Mouse (Mus musculus) midbrain, embryonic 12.5 days (tissue): Measurements from ENCODE around the gene Jarid2. TPM values are rescaled to one million over a fixed set of nuclear protein-coding genes. Genes with fewer than 3 reads are reported as not detected.

ENCODE experiments used
- ATAC-seq: fragments of 200-750 bp; cut with Nextera tagmentation; 2 replicates; pipeline ENCODE4 v1.8.0; 2017; ENCODE audit warnings: low read depth, moderate TSS enrichment, moderate library complexity; ENCODE audit not compliant: low FRiP score
- H3K27ac ChIP-seq: fragments of 300-500 bp; sonication (generic); replicated peaks from 2 replicates; pipeline ENCODE4 v1.5.1; 2016; ENCODE audit warnings: mild to moderate bottlenecking
- H3K27me3 ChIP-seq: fragments of 300-500 bp; sonication (generic); 2 replicates; pipeline ENCODE4 v1.6.1; 2016; ENCODE audit warnings: mild to moderate bottlenecking
- H3K36me3 ChIP-seq: fragments of 300-500 bp; sonication (generic); 2 replicates; pipeline ENCODE4 v1.6.1; 2016
- H3K4me1 ChIP-seq: fragments of 300-500 bp; sonication (generic); 2 replicates; pipeline ENCODE4 v1.6.1; 2016
- H3K4me2 ChIP-seq: fragments of 300-500 bp; sonication (generic); replicated peaks from 2 replicates; pipeline ENCODE4 v1.6.1; 2016; ENCODE audit warnings: mild to moderate bottlenecking, moderate library complexity
- H3K4me3 ChIP-seq: fragments of 300-500 bp; sonication (generic); 2 replicates; pipeline ENCODE4 v1.5.1; 2016; ENCODE audit warnings: mild to moderate bottlenecking
- H3K9ac ChIP-seq: fragments of 300-500 bp; sonication (generic); replicated peaks from 2 replicates; pipeline ENCODE4 v1.6.1; 2016; ENCODE audit warnings: mild to moderate bottlenecking, moderate library complexity
- H3K9me3 ChIP-seq: fragments of 300-500 bp; sonication (generic); 2 replicates; pipeline ENCODE4 v1.6.1; 2016; ENCODE audit warnings: mild to moderate bottlenecking
- WGBS: fragments of 180-500 bp; shearing (Covaris S2); methylation state at CpG from one replicate; pipeline ENCODE4 v1.1.7; 2016; 5-methylcytosine and 5-hydroxymethylcytosine counted together
- polyA plus RNA-seq: library from polyadenylated mRNA; unstranded; fragments of >200 nt; fragmentation: Nextera tagmentation; extraction: Ambion mirVana; gene quantifications from 2 replicates; pipeline ENCODE4 v1.2.1, GENCODE M21; 2016

Gene Jarid2
- polyA plus RNA-seq, 1 experiment from 2014 or later, result 73.7 TPM

DNA sequence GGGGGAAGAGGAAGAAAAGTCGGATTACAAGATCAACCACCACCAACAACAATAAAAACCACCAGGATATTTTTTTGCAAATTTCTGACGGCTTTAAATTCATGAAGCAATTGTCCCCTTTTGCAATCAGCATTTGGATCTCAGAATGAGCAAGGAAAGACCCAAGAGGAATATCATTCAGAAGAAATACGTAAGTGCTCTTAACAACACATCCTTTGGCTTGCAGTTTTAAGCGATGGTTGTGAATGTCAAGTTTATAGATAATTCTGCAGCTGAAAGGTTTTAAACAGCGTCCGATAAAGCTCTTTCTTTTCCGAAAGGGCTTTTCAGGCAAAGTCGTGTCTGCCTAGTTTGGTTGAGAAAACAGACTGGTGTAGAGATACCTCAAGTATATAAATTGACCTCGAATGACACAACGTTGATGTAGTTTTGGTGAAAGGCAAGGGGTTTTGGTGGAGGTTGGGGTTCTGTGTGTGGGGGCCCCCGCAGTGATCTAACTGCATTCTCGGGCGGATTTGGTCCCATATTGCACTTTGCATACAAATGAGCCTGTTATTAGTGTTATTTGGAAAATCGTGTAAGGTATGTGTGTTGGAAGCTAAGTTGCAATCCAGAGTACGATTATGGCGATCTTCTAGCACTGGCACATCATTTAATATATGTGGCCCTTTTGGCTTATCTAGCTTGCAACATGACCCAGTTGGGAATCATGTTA, 2.6 kb downstream of the Jarid2 start:
- H3K4me3 ChIP-seq, result peak overlapping the region; percentile 73
- no peaks in the 10 kb centered on the region for H3K27me3 ChIP-seq
- WGBS, result under 1% methylated on average over 16 of the region's 16 CpGs
- peak overlapping the region; percentile 97 for H3K4me2 ChIP-seq
- H3K9ac ChIP-seq, result peak overlapping the region; percentile 75
- H3K27ac ChIP-seq, result no peak overlapping the region
- no peaks in the 10 kb centered on the region for H3K36me3 ChIP-seq
- H3K9me3 ChIP-seq, result no peaks in the 10 kb centered on the region
- H3K4me1 ChIP-seq, result peaks cover 30% of the 10 kb centered on the region
- no peak for ATAC-seq

GRCm38 (mm10) chr13:44732442-44732974, 3.2 kb downstream of the Jarid2 start:
- Histone ChIP-seq H3K4me1 (peaks cover 31% of the 10 kb centered on the region), H3K9ac (peak overlapping the region; percentile 75), H3K36me3 (no peaks in the 10 kb centered on the region), H3K4me3 (peak overlapping the region; percentile 73), H3K27me3 (no peaks in the 10 kb centered on the region), H3K27ac (no peak overlapping the region), H3K4me2 (peak overlapping the region; percentile 97), H3K9me3 (no peaks in the 10 kb centered on the region)
- ATAC-seq, result no peak
- WGBS, result 0% methylated on average over 7 of the region's 7 CpGs

DNA sequence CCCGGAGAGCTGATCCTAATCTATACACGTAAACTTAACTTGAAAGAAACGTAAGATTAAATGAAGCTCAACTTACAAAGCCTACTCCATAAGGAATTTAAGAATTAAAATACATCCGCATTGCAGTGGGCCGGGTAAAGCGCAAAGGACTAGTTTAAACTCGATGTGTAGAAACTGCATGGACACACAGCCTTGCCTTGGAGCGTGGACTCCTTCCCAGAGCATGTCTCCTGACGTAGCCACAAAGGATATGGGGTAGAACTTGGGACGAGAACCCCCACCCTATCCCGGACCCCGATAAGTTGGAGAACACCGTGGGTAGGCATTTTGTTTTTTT, 3.7 kb downstream of the Jarid2 start:
- Histone ChIP-seq H3K36me3 (no peaks in the 10 kb centered on the region), H3K4me3 (peak overlapping the region; percentile 73), H3K4me2 (peak overlapping the region; percentile 97), H3K27me3 (no peaks in the 10 kb centered on the region), H3K9me3 (no peaks in the 10 kb centered on the region), H3K4me1 (peaks cover 31% of the 10 kb centered on the region), H3K27ac (peak overlapping the region; percentile 60), H3K9ac (peak overlapping the region; percentile 75)
- WGBS, result under 1% methylated on average over 13 of the region's 13 CpGs
- ATAC-seq, result no peak

GRCm38 (mm10) chr13:44733373-44734111, 4.3 kb downstream of the Jarid2 start:
- peak overlapping the region; percentile 75 for H3K9ac ChIP-seq
- H3K27me3 ChIP-seq, result no peaks in the 10 kb centered on the region
- peak overlapping the region; percentile 97 for H3K4me2 ChIP-seq
- peaks cover 28% of the 10 kb centered on the region for H3K4me1 ChIP-seq
- WGBS, result 0% methylated on average over 54 of the region's 71 CpGs
- no peaks in the 10 kb centered on the region for H3K9me3 ChIP-seq
- peak; percentile 42 for ATAC-seq
- no peaks in the 10 kb centered on the region for H3K36me3 ChIP-seq
- peak overlapping the region; percentile 60 for H3K27ac ChIP-seq
- H3K4me3 ChIP-seq, result peak overlapping the region; percentile 73

GRCm38 (mm10) chr13:44734441-44734840, 5.2 kb downstream of the Jarid2 start:
- Histone ChIP-seq H3K9ac (peak overlapping the region; percentile 75; the same call in 1 of the 2 replicates), H3K36me3 (no peaks in the 10 kb centered on the region), H3K9me3 (no peaks in the 10 kb centered on the region), H3K4me3 (peak overlapping the region; percentile 73), H3K4me1 (peaks cover 23% of the 10 kb centered on the region), H3K27me3 (no peaks in the 10 kb centered on the region), H3K4me2 (peak overlapping the region; percentile 97), H3K27ac (no peak overlapping the region)
- 64% methylated on average over 5 of the region's 5 CpGs for WGBS
- ATAC-seq, result no peak

DNA sequence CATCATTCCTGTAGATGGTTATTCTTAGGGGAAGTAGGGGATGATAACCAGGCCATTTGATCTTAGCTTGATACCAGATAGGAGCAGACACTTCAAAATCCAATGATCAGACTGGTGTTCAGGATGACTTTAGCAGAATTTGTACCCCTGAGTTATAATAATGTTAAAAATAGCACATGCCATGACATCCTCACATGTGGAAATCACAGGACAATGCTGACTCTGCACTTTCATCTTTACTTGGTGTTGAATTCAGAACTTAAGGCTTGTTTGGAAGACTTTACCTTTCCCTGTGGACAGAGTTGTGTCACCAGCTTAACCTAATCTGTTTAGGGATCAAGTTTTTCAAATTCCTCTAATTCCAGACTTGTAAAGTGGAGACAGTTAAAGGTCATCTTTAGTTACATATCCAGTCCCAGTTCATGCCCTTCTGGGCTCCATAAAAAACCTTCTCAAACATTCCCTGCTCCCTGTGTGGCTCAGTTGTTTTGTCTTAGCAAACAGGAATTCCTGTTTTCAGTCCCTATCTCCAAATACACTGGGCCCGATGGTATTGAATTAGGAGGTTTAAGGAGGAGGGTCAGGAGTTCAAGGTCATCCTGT, 5.9 kb downstream of the Jarid2 start:
- no peak overlapping the region for H3K4me3 ChIP-seq

GRCm38 (mm10) chr13:44737297-44737696, 8.0 kb downstream of the Jarid2 start:
- Histone ChIP-seq H3K36me3 (no peaks in the 10 kb centered on the region), H3K27me3 (no peaks in the 10 kb centered on the region), H3K9me3 (no peaks in the 10 kb centered on the region), H3K4me1 (peaks cover 17% of the 10 kb centered on the region), H3K4me2 (no peak overlapping the region), H3K27ac (no peak overlapping the region), H3K9ac (no peak overlapping the region), H3K4me3 (no peak overlapping the region)
- 87% methylated on average over 1 of the region's 1 CpGs for WGBS
- no peak for ATAC-seq

More for the DNA sequence above, 5.9 kb downstream of the Jarid2 start:
- H3K27me3 ChIP-seq, result no peaks in the 10 kb centered on the region
- H3K4me2 ChIP-seq, result peak overlapping the region; percentile 97
- no peak overlapping the region for H3K9ac ChIP-seq
- H3K36me3 ChIP-seq, result no peaks in the 10 kb centered on the region
- no peak overlapping the region for H3K27ac ChIP-seq
- no peak for ATAC-seq
- H3K9me3 ChIP-seq, result no peaks in the 10 kb centered on the region
- H3K4me1 ChIP-seq, result peaks cover 17% of the 10 kb centered on the region
- 43% methylated on average over 1 of the region's 1 CpGs for WGBS

DNA sequence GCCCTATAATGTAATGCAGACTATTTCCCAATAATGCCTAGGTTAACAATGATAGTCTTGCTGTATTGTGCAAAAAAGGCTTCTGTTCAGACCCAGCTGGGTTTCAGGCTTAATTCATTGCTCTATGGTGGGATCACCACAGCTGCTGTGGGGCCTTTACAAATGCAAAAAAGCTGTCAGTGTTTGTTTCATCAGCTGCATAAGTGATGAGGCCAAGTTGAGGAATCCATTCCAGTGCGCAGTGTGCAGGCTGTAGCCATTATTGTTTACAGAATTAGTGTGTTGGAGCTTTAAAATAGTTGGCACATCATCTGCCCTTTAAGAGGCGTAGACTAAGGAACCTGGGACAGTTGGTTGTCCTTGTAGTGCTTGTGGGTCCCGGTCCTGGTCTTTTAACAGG, 22.5 kb downstream of the Jarid2 start:
- WGBS, result 9% methylated on average over 3 of the region's 3 CpGs
- ATAC-seq, result peak; percentile 85
- no peaks in the 10 kb centered on the region for H3K9me3 ChIP-seq
- no peaks in the 10 kb centered on the region for H3K27me3 ChIP-seq
- H3K9ac ChIP-seq, result no peak overlapping the region
- peak overlapping the region; percentile 9; the same call in 1 of the 2 replicates for H3K4me2 ChIP-seq
- H3K4me3 ChIP-seq, result no peak overlapping the region
- no peaks in the 10 kb centered on the region for H3K36me3 ChIP-seq
- peak overlapping the region; percentile 72 for H3K27ac ChIP-seq
- peaks cover 84% of the 10 kb centered on the region for H3K4me1 ChIP-seq

DNA sequence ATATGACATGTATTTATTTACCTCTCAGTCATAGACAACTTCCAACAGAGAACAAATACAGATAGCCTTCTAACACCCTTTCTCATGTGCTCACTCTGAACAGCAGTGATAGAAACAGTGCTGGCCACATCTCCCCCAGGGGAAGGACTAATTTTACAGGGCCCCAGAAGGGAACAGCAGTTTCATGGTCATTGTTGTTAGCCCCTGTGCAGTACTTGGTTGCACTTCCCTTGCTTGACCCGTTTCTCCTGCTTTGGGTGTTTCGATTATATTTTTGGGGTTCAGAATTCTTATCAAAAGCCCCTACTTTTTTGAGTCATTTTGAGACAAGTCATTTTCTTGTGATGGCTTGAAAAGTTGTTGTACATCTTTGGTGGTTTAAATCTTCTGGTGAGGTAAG, 23.9 kb downstream of the Jarid2 start:
- Histone ChIP-seq H3K36me3 (no peaks in the 10 kb centered on the region), H3K4me1 (peaks cover 70% of the 10 kb centered on the region), H3K27ac (no peak overlapping the region), H3K27me3 (no peaks in the 10 kb centered on the region), H3K4me2 (no peak overlapping the region), H3K9ac (no peak overlapping the region), H3K9me3 (no peaks in the 10 kb centered on the region), H3K4me3 (no peak overlapping the region)
- no peak for ATAC-seq
- WGBS, result 90% methylated on average over 2 of the region's 2 CpGs

DNA sequence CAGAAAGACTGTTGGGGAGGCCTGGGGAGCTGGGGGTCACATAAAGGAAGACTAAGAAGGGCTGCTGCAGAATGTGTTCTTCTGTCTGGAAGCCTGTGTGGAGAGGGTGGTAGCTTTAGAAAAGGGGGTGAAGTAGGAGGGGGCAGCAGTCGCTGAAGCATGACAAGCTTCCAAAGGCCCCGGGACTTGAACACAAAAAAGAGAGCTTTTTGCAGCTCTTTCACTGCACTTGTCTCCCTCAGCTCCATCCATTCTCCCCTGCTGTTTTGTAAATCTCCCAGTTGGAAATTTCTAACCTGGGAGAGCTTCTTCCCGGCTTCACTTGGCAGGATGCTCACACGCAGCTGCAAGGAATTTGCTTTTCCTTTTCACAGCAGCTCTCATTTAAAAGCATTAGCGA, 26.2 kb downstream of the Jarid2 start:
- no peak overlapping the region for H3K9ac ChIP-seq
- peaks cover 52% of the 10 kb centered on the region for H3K4me1 ChIP-seq
- H3K27ac ChIP-seq, result peak overlapping the region; percentile 72
- H3K9me3 ChIP-seq, result no peaks in the 10 kb centered on the region
- H3K4me2 ChIP-seq, result peak overlapping the region; percentile 6
- no peaks in the 10 kb centered on the region for H3K27me3 ChIP-seq
- H3K4me3 ChIP-seq, result no peak overlapping the region
- no peaks in the 10 kb centered on the region for H3K36me3 ChIP-seq
- WGBS, result 2% methylated on average over 5 of the region's 5 CpGs
- ATAC-seq, result peak; percentile 62; the same call in 1 of the 2 replicates

DNA sequence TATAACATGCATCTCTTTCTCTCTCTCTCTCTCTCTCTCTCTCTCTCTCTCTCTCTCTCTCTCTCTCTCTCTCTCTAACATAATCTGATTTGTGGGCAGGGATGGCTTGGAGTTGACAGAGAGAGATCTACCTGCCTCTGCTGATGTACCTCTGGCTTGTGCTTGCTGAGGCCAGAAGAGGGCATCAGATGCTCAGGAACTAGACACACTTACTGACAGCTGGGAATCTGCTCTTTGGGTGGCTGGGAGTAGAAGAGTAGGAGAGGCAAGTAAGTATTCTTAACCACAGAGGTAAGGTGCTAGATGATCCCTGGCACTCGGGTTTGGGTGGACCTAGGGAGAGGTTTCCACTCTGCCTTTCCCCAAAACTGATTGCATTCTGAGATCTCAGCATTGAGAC, 29.5 kb downstream of the Jarid2 start:
- H3K36me3 ChIP-seq, result no peaks in the 10 kb centered on the region
- H3K4me3 ChIP-seq, result no peak overlapping the region
- H3K27ac ChIP-seq, result no peak overlapping the region
- no peaks in the 10 kb centered on the region for H3K9me3 ChIP-seq
- peaks cover 34% of the 10 kb centered on the region for H3K4me1 ChIP-seq
- ATAC-seq, result no peak
- WGBS, result 81% methylated on average over 1 of the region's 1 CpGs
- H3K27me3 ChIP-seq, result no peaks in the 10 kb centered on the region
- H3K9ac ChIP-seq, result no peak overlapping the region
- H3K4me2 ChIP-seq, result no peak overlapping the region

GRCm38 (mm10) chr13:44760761-44761160, 31.5 kb downstream of the Jarid2 start:
- no peaks in the 10 kb centered on the region for H3K36me3 ChIP-seq
- 94% methylated on average over 1 of the region's 1 CpGs for WGBS
- no peak for ATAC-seq

More at GRCm38 (mm10) chr13:44760761-44761160, 31.5 kb downstream of the Jarid2 start:
- H3K9me3 ChIP-seq, result no peaks in the 10 kb centered on the region
- H3K4me2 ChIP-seq, result no peak overlapping the region
- H3K4me3 ChIP-seq, result no peak overlapping the region
- H3K9ac ChIP-seq, result no peak overlapping the region
- no peak overlapping the region for H3K27ac ChIP-seq
- peaks cover 17% of the 10 kb centered on the region for H3K4me1 ChIP-seq
- no peaks in the 10 kb centered on the region for H3K27me3 ChIP-seq
